Mouse (Mus musculus): ENCODE results near the gene Mybpc2. TPM values are rescaled to one million over a fixed set of nuclear protein-coding genes. Genes with fewer than 3 reads are reported as not detected.

Mybpc2 gene
- polyA plus RNA-seq, 1 experiment from 2014 or later: 0.18 TPM

DNA sequence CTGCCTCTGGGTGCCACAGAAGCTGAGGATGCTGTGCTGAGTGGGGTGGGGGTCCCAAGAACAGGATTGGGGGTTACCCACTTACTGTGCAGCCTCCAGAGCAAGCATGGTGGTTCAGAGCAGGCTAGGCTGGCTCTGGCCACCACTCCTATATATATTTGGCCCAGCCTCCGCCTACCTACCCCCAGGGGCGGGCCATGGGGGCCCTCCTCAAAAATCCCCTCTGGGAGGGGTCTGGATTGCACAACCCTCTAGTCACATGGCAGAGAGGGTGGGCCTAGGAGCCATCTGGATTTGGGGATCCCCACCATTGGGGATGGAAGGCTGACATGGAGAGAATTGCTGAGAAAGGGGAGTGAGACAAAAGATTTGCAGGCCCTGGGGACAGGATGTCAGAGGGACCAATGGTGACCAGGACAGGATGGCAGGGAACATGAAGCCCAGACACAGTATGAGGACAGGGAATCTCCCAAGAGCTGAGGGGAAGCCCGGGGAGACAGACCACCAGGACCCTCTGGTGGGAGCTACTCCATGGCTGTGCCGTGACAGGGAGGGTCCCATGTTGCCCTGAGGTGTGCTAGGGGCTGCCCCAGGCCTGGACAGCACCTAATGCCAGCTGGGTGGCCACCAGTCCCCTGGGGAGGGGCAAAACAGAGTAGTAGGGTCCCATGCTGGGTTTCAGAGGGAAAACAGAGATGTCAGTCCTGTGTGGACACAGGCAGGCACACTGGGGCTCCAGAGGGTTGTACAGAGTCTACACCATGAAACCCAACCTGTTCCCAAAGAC lies 7.7 kb upstream of the Mybpc2 start, which contains the start of gene Spib:
TSS of gene Spib (minus strand) at position 126 of the 787 bp plus-strand sequence.
- no peaks in the 10 kb centered on the region for H3K9me3 ChIP-seq (ENCODE audit: control insufficient read depth, low read length)
- 86% methylated on average over 4 of the region's 4 CpGs for WGBS
- H3K4me1 ChIP-seq (ENCODE audit: control insufficient read depth, insufficient read depth, low read length): 0 out of 2 replicates have a peak, but pooled peaks cover 6% of the 10 kb centered on the region
- H3K27ac ChIP-seq (ENCODE audit: low read depth, low read length): no peak within 1 kb of the TSS
- H3K4me2 ChIP-seq (replicated peaks; ENCODE audit: low read depth, low read length): no peak within 1 kb of the TSS
- H3K27me3 ChIP-seq (ENCODE audit: control insufficient read depth, insufficient read depth, low read length): 0 out of 2 replicates have a peak, but pooled peaks cover 7% of the 10 kb centered on the region
- no peak for ATAC-seq (ENCODE audit: low FRiP score, low TSS enrichment)
- H3K9ac ChIP-seq (ENCODE audit: low read depth, low read length): no peak within 1 kb of the TSS
- H3K4me3 ChIP-seq (ENCODE audit: low read length): no peak within 1 kb of the TSS
- H3K36me3 ChIP-seq (ENCODE audit: control insufficient read depth, insufficient read depth, low read length): peaks cover 46% of the 10 kb centered on the region

DNA sequence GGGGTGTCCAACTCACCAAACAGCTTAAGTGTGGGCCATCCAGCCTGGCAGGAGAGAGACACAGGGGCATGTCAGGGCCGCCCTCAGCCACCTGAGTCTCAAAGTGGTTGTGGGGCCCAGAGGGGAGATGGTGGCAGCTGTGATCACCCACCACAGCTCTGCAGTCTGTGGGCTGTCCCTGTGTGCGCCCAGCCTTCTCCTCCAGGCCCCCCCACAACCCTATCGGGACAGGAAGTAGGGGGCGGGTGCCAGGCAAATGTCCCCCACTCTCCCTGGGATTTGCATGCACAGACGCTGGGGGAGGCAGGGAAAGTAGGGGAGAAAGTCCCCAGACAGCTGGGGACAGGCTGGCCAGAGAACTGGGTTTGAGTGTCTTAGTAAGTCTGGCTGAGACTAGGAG lies 6.8 kb upstream of the Mybpc2 start:
- no peak overlapping the region for H3K9ac ChIP-seq (ENCODE audit: low read depth, low read length)
- H3K27ac ChIP-seq (ENCODE audit: low read depth, low read length): no peak overlapping the region
- no peak overlapping the region for H3K4me3 ChIP-seq (ENCODE audit: low read length)
- 0 out of 2 replicates have a peak, but pooled peaks cover 7% of the 10 kb centered on the region for H3K27me3 ChIP-seq (ENCODE audit: control insufficient read depth, insufficient read depth, low read length)
- no peaks in the 10 kb centered on the region for H3K9me3 ChIP-seq (ENCODE audit: control insufficient read depth, low read length)
- WGBS: 33% methylated on average over 5 of the region's 5 CpGs
- H3K4me2 ChIP-seq (replicated peaks; ENCODE audit: low read depth, low read length): no peak overlapping the region
- peaks cover 36% of the 10 kb centered on the region for H3K36me3 ChIP-seq (ENCODE audit: control insufficient read depth, insufficient read depth, low read length)
- no peak for ATAC-seq (ENCODE audit: low FRiP score, low TSS enrichment)
- H3K4me1 ChIP-seq (ENCODE audit: control insufficient read depth, insufficient read depth, low read length): 0 out of 2 replicates have a peak, but pooled peaks cover 6% of the 10 kb centered on the region

- Histone ChIP-seq H3K9ac (ENCODE audit: low read depth, low read length) (no peak overlapping the region), H3K4me3 (ENCODE audit: low read length) (no peak overlapping the region), H3K4me1 (ENCODE audit: control insufficient read depth, insufficient read depth, low read length) (0 out of 2 replicates have a peak, but pooled peaks cover 6% of the 10 kb centered on the region), H3K27ac (ENCODE audit: low read depth, low read length) (no peak overlapping the region), H3K36me3 (ENCODE audit: control insufficient read depth, insufficient read depth, low read length) (peaks cover 29% of the 10 kb centered on the region), H3K4me2 (replicated peaks; ENCODE audit: low read depth, low read length) (no peak overlapping the region), H3K9me3 (ENCODE audit: control insufficient read depth, low read length) (no peaks in the 10 kb centered on the region), H3K27me3 (ENCODE audit: control insufficient read depth, insufficient read depth, low read length) (0 out of 2 replicates have a peak, but pooled peaks cover 7% of the 10 kb centered on the region)
- ATAC-seq (ENCODE audit: low FRiP score, low TSS enrichment): no peak
- 77% methylated on average over 3 of the region's 3 CpGs for WGBS
Observed at GRCm38 (mm10) chr7:44530507-44530906, 6.1 kb upstream of the Mybpc2 start.

DNA sequence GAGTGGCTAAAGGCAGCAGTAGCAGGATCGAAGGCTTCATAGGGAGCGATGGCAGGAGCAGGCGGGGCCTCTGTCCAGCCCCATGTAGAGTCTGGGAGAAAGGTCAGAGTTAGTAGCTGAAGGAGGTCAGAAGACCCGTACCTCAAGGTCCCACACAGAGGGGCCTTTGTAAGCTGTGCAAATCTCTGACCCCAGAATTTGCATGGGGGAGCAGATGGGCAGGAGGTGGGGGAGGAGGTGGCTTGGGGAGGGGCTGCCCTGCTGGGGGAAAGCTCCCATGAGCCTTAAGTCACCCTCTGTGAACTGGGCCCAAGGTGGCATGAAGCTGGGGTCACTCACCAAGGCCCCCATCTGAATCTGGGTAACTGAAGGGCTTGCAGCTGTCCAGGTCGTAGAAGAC lies 5.1 kb upstream of the Mybpc2 start:
- H3K9ac ChIP-seq (ENCODE audit: low read depth, low read length): no peak overlapping the region
- ATAC-seq (ENCODE audit: low FRiP score, low TSS enrichment): no peak
- no peak overlapping the region for H3K27ac ChIP-seq (ENCODE audit: low read depth, low read length)
- peaks cover 6% of the 10 kb centered on the region; the same call in 1 of the 2 replicates for H3K4me1 ChIP-seq (ENCODE audit: control insufficient read depth, insufficient read depth, low read length)
- H3K27me3 ChIP-seq (ENCODE audit: control insufficient read depth, insufficient read depth, low read length): peaks cover 9% of the 10 kb centered on the region
- no peak overlapping the region for H3K4me3 ChIP-seq (ENCODE audit: low read length)
- no peaks in the 10 kb centered on the region for H3K9me3 ChIP-seq (ENCODE audit: control insufficient read depth, low read length)
- WGBS: 66% methylated on average over 5 of the region's 5 CpGs
- peaks cover 21% of the 10 kb centered on the region for H3K36me3 ChIP-seq (ENCODE audit: control insufficient read depth, insufficient read depth, low read length)
- no peak overlapping the region for H3K4me2 ChIP-seq (replicated peaks; ENCODE audit: low read depth, low read length)

DNA sequence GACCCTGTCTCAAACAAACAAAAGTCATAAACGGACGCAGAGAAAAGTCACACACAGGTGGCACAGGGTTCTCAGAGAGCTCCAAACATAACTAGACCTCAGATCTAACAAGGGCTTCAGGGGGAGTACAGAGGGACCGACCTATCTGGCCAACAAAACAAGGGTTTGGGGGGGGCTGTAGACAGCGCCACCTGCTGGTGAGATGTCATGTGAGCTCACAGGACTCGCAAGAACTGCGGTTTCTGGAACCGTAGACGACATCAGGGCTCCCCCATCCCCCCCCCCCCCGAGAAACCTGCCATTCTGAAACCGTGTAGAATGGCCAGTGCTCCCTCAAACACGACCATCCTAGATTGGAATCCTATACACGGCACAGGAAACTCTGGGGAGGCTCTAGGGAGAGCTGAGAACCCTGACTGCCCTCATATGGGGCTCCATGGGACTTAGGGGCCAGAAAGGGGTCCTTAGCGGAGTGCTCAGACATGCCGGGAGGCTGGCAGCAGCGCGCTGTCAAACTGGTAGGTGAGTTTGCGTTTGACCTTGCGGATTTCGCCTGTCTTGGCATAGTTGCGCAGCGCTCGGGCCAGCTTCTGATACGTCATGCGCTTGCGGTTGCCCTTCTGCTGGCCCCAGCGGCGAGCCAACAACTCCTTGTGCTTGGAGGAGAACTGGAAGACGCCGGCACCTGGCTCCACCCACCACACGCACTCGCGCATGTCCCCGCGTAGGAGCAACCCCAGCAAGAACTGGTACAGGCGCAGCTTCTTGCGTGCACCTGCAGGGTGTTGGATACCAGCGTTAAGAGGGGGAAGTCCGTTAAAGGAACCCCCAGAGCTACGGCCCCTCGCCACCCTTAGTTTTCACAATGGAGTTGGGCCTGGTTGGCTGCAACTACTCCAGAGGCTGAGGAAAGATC lies 3.3 kb upstream of the Mybpc2 start:
- H3K27me3 ChIP-seq (ENCODE audit: control insufficient read depth, insufficient read depth, low read length): peaks cover 22% of the 10 kb centered on the region
- peak overlapping the region; percentile 74 for H3K4me2 ChIP-seq (replicated peaks; ENCODE audit: low read depth, low read length)
- peak overlapping the region; percentile 38 for H3K4me3 ChIP-seq (ENCODE audit: low read length)
- 5% methylated on average over 40 of the region's 40 CpGs for WGBS
- H3K9ac ChIP-seq (ENCODE audit: low read depth, low read length): peak overlapping the region; percentile 50
- peak; percentile 54 for ATAC-seq (ENCODE audit: low FRiP score, low TSS enrichment)
- no peak overlapping the region for H3K27ac ChIP-seq (ENCODE audit: low read depth, low read length)
- no peaks in the 10 kb centered on the region for H3K9me3 ChIP-seq (ENCODE audit: control insufficient read depth, low read length)
- H3K4me1 ChIP-seq (ENCODE audit: control insufficient read depth, insufficient read depth, low read length): peaks cover 6% of the 10 kb centered on the region; the same call in 1 of the 2 replicates
- peaks cover 4% of the 10 kb centered on the region; the same call in 1 of the 2 replicates for H3K36me3 ChIP-seq (ENCODE audit: control insufficient read depth, insufficient read depth, low read length)

- WGBS: 87% methylated on average over 14 of the region's 14 CpGs
- H3K36me3 ChIP-seq (ENCODE audit: control insufficient read depth, insufficient read depth, low read length): no peaks in the 10 kb centered on the region
- H3K4me2 ChIP-seq (replicated peaks; ENCODE audit: low read depth, low read length): no peak overlapping the region
- H3K27ac ChIP-seq (ENCODE audit: low read depth, low read length): no peak overlapping the region
- H3K9me3 ChIP-seq (ENCODE audit: control insufficient read depth, low read length): no peaks in the 10 kb centered on the region
- H3K27me3 ChIP-seq (ENCODE audit: control insufficient read depth, insufficient read depth, low read length): peaks cover 29% of the 10 kb centered on the region
- H3K4me1 ChIP-seq (ENCODE audit: control insufficient read depth, insufficient read depth, low read length): peaks cover 6% of the 10 kb centered on the region; the same call in 1 of the 2 replicates
- H3K9ac ChIP-seq (ENCODE audit: low read depth, low read length): no peak overlapping the region
- no peak overlapping the region for H3K4me3 ChIP-seq (ENCODE audit: low read length)
- no peak for ATAC-seq (ENCODE audit: low FRiP score, low TSS enrichment)
Observed at GRCm38 (mm10) chr7:44526414-44527154, 2.1 kb upstream of the Mybpc2 start.

- Histone ChIP-seq H3K36me3 (ENCODE audit: control insufficient read depth, insufficient read depth, low read length) (no peaks in the 10 kb centered on the region), H3K4me3 (ENCODE audit: low read length) (no peak overlapping the region), H3K9ac (ENCODE audit: low read depth, low read length) (no peak overlapping the region; the same call in 1 of the 2 replicates), H3K4me2 (replicated peaks; ENCODE audit: low read depth, low read length) (peak overlapping the region; percentile 22; the same call in 1 of the 2 replicates), H3K27ac (ENCODE audit: low read depth, low read length) (no peak overlapping the region), H3K9me3 (ENCODE audit: control insufficient read depth, low read length) (no peaks in the 10 kb centered on the region), H3K4me1 (ENCODE audit: control insufficient read depth, insufficient read depth, low read length) (peaks cover 6% of the 10 kb centered on the region; the same call in 1 of the 2 replicates), H3K27me3 (ENCODE audit: control insufficient read depth, insufficient read depth, low read length) (peaks cover 32% of the 10 kb centered on the region)
- WGBS: 15% methylated on average over 22 of the region's 22 CpGs
- ATAC-seq (ENCODE audit: low FRiP score, low TSS enrichment): no peak
Observed at GRCm38 (mm10) chr7:44525126-44525832, 823 bp upstream of the Mybpc2 start.

- no peaks in the 10 kb centered on the region for H3K9me3 ChIP-seq (ENCODE audit: control insufficient read depth, low read length)
- no peak overlapping the region for H3K4me3 ChIP-seq (ENCODE audit: low read length)
- no peak overlapping the region for H3K4me2 ChIP-seq (replicated peaks; ENCODE audit: low read depth, low read length)
- H3K4me1 ChIP-seq (ENCODE audit: control insufficient read depth, insufficient read depth, low read length): peaks cover 5% of the 10 kb centered on the region; the same call in 1 of the 2 replicates
- H3K27ac ChIP-seq (ENCODE audit: low read depth, low read length): no peak overlapping the region
- WGBS: 82% methylated on average over 2 of the region's 2 CpGs
- peaks cover 29% of the 10 kb centered on the region for H3K27me3 ChIP-seq (ENCODE audit: control insufficient read depth, insufficient read depth, low read length)
- no peak for ATAC-seq (ENCODE audit: low FRiP score, low TSS enrichment)
- H3K36me3 ChIP-seq (ENCODE audit: control insufficient read depth, insufficient read depth, low read length): no peaks in the 10 kb centered on the region
- no peak overlapping the region for H3K9ac ChIP-seq (ENCODE audit: low read depth, low read length)
Observed at GRCm38 (mm10) chr7:44523056-44523455, 1.4 kb downstream of the Mybpc2 start.
